Mouse (Mus musculus): ENCODE results near the gene Itgav. TPM values are rescaled to one million over a fixed set of nuclear protein-coding genes. Genes with fewer than 3 reads are reported as not detected.
A peak's percentile ranks its signal among the peaks of the same experiment; 100 is the strongest.

Itgav gene
- total and polyA plus RNA-seq, 3 experiments: 14.2 to 38.5 (median 32.9) TPM

DNA sequence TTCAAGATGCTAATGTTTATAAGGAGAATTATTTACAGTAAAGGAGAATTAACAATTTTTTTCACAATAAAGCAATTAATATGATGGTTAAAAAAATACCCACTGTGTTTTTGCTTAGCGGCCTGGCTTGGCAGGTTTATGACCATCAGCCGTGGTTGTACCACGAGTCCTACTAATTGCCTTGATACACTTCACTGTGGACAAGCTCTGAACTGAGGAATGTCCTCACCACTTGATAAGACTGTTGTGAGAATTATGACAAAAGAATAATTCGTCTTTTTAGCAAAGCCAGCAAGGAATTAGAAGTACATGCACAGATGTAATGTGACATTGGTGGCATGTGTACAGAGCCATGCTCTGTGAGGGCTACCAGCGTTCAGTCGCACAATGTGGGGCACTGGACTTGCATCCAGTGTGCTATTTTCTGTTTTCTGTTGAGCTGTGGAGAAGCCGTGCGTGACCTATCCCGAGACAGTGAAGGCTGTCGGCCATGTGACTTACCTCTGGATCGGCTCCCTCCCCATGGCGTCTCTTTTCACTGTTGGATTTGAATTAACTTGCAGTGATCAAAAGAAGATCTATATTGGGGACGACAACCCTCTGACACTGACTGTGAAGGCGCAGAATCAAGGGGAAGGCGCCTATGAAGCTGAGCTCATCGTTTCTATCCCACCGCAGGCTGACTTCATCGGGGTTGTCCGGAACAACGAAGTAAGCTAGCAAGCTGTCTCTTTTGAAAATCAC lies 67.3 kb downstream of the Itgav start:
- intact Hi-C loops (cut with DNase I): no loop called here
- no peak overlapping the region for H3K9ac ChIP-seq (ENCODE audit: low read depth, low read length)
- DNase-seq: no peak
- H3K36me3 ChIP-seq (ENCODE audit: control insufficient read depth, insufficient read depth, low read length): no peaks in the 10 kb centered on the region
- no peaks in the 10 kb centered on the region for H3K4me1 ChIP-seq (ENCODE audit: control insufficient read depth, insufficient read depth, low read length)
- TF ChIP-seq EP300 (IDR thresholded peaks at IDR 0.05; ENCODE audit: insufficient read depth, low read depth, low read length) (no peak), CTCF (IDR thresholded peaks at IDR 0.05) (no peak), POLR2A (IDR thresholded peaks at IDR 0.05; ENCODE audit: insufficient read depth, low read depth, low read length) (no peak)
- H3K27me3 ChIP-seq (ENCODE audit: control insufficient read depth, insufficient read depth, low read length): no peaks in the 10 kb centered on the region
- H3K4me3 ChIP-seq: no peak overlapping the region
- H3K27ac ChIP-seq: no peak overlapping the region
- WGBS: 91% methylated on average over 20 of the region's 20 CpGs
- no peaks in the 10 kb centered on the region for H3K79me2 ChIP-seq (replicated peaks; ENCODE audit: control insufficient read depth, insufficient read depth, low read length)

DNA sequence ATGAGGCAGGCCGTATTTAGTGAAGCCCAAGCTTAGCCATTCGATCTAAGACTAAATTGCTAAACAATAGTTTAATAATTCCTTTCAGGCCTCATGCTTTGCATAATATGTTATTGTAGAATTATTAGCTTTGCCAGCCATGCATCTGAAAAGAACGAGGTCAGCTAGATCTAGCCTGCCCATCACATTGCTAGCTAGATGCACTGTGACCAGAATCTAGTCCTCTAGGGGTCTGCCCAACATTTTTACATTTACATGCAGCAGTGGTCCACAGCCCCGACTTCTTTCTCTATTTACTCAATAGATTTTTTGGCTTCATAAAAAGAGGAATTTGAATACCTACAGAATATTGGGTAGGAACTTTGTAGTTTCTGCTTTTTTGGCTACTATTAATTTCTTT lies 67.9 kb downstream of the Itgav start:
- H3K9ac ChIP-seq (ENCODE audit: low read depth, low read length): no peak overlapping the region
- DNase-seq: no peak
- H3K79me2 ChIP-seq (replicated peaks; ENCODE audit: control insufficient read depth, insufficient read depth, low read length): no peaks in the 10 kb centered on the region
- H3K27ac ChIP-seq: no peak overlapping the region
- H3K27me3 ChIP-seq (ENCODE audit: control insufficient read depth, insufficient read depth, low read length): no peaks in the 10 kb centered on the region
- TF ChIP-seq CTCF (IDR thresholded peaks at IDR 0.05) (no peak), POLR2A (IDR thresholded peaks at IDR 0.05; ENCODE audit: insufficient read depth, low read depth, low read length) (no peak), EP300 (IDR thresholded peaks at IDR 0.05; ENCODE audit: insufficient read depth, low read depth, low read length) (no peak)
- no peak overlapping the region for H3K4me3 ChIP-seq
- H3K36me3 ChIP-seq (ENCODE audit: control insufficient read depth, insufficient read depth, low read length): no peaks in the 10 kb centered on the region
- intact Hi-C loops (cut with DNase I): no loop called here
- H3K4me1 ChIP-seq (ENCODE audit: control insufficient read depth, insufficient read depth, low read length): no peaks in the 10 kb centered on the region
- 93% methylated on average over 4 of the region's 4 CpGs for WGBS

DNA sequence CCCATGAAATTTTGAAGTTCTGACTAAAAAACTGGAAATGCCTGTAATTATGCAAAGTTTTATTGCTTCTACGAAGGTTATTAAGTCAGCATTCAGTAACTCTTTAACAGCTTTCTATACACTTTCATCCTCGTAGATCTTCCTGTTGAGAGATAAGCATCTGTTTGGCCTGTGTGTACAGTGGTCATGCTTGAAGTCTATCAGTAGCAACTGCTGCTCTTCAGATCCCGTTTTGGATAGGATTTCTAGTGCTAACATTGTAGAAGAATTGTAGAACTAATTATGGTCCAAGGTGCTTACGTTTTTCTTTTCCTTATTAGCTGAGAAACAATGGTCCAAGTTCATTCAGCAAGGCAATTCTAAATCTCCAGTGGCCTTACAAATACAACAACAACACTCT lies 71.6 kb downstream of the Itgav start:
- no peak overlapping the region for H3K4me3 ChIP-seq
- H3K27me3 ChIP-seq (ENCODE audit: control insufficient read depth, insufficient read depth, low read length): no peaks in the 10 kb centered on the region
- H3K36me3 ChIP-seq (ENCODE audit: control insufficient read depth, insufficient read depth, low read length): no peaks in the 10 kb centered on the region; the same call in 1 of the 2 replicates
- H3K27ac ChIP-seq: no peak overlapping the region
- 74% methylated on average over 4 of the region's 4 CpGs for WGBS
- H3K9ac ChIP-seq (ENCODE audit: low read depth, low read length): no peak overlapping the region
- H3K79me2 ChIP-seq (replicated peaks; ENCODE audit: control insufficient read depth, insufficient read depth, low read length): no peaks in the 10 kb centered on the region
- H3K4me1 ChIP-seq (ENCODE audit: control insufficient read depth, insufficient read depth, low read length): no peaks in the 10 kb centered on the region
- TF ChIP-seq CTCF (IDR thresholded peaks at IDR 0.05) (no peak), POLR2A (IDR thresholded peaks at IDR 0.05; ENCODE audit: insufficient read depth, low read depth, low read length) (no peak), EP300 (IDR thresholded peaks at IDR 0.05; ENCODE audit: insufficient read depth, low read depth, low read length) (no peak)
- no peak for DNase-seq
- intact Hi-C loops (cut with DNase I): no loop called here

DNA sequence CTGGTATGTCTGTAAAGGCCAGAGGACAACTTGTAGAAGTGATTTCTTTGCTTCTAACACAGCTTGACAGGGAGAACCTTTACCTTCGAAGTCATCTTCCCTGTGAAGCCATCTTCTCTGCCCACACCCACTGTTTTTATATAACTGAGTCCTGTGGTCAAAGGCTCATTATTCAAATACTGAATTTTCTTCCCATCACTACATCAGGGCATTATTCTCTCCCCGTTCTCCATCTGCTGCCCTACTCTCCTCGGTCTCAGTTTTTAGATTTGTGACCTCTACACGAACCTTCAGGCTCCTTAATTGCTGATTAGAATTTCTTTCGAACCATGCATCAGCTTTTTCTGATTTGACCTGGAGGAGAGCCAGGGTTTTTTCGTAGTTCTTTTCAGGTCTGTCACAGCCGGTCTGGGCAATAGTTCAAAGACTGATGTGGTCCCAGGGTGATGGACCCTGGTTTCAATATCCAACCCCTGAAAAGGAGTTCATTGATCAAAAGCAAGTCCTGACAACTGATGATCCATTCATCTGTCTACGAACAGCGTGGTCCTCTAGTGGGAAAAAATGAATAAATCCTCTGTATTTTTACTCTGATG lies 73.8 kb downstream of the Itgav start:
- Histone ChIP-seq H3K27me3 (ENCODE audit: control insufficient read depth, insufficient read depth, low read length) (no peaks in the 10 kb centered on the region), H3K9ac (ENCODE audit: low read depth, low read length) (no peak overlapping the region), H3K36me3 (ENCODE audit: control insufficient read depth, insufficient read depth, low read length) (no peaks in the 10 kb centered on the region; the same call in 1 of the 2 replicates), H3K79me2 (replicated peaks; ENCODE audit: control insufficient read depth, insufficient read depth, low read length) (no peaks in the 10 kb centered on the region), H3K4me3 (no peak overlapping the region), H3K27ac (no peak overlapping the region), H3K4me1 (ENCODE audit: control insufficient read depth, insufficient read depth, low read length) (no peaks in the 10 kb centered on the region)
- intact Hi-C loops (cut with DNase I): no loop called here
- no peak for TF ChIP-seq POLR2A (IDR thresholded peaks at IDR 0.05; ENCODE audit: insufficient read depth, low read depth, low read length)
- no peak for TF ChIP-seq CTCF (IDR thresholded peaks at IDR 0.05)
- no peak for TF ChIP-seq EP300 (IDR thresholded peaks at IDR 0.05; ENCODE audit: insufficient read depth, low read depth, low read length)
- DNase-seq: no peak
- WGBS: 83% methylated on average over 9 of the region's 9 CpGs

DNA sequence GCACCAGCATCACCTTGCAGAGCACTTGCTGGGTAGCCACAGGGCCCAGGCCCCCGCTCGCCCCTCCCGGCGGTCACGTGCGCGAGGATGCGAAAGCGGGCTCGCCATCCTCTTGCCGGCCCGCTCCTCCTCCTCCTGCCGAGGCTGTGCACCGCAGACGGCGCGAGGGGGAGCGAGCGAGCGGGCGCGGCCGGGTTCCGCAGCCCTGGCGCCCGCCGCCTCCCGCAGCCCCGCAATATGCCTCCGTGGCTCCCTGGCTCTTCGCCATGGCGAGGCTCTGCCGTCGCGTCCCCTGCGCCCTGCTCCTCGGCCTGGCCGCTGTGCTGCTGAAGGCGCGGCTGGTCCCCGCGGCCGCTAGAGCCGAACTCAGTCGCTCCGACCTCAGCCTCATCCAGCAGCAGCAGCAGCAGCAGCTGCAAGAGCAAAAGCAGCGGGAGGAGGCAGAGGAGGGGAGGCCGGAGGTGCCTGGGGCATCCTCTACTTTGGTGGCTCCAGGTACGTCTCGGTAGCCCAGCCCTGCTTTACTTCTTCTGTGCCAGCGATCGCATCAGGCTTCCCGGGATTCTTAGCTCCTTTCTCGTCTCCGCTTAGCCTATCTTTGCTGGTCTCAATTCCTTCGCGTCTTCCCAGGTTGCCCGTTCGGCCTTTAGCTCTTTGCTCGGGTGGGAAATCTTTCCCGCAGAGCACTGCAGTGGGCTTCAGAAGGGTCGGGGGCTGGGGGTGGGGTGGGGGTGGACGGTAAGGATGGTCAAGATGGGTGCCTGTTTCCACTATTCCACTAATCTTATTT lies 88.5 kb downstream of the Itgav start, which contains the start of gene Fam171b:
Gene Fam171b (plus strand): TSS at position 154 of the 790 bp plus-strand sequence.
- Histone ChIP-seq H3K4me1 (ENCODE audit: control insufficient read depth, insufficient read depth, low read length) (no peaks in the 10 kb centered on the region), H3K4me3 (peak within 1 kb of the TSS; percentile 71), H3K27me3 (ENCODE audit: control insufficient read depth, insufficient read depth, low read length) (peaks cover 4% of the 10 kb centered on the region; the same call in 1 of the 2 replicates), H3K9ac (ENCODE audit: low read depth, low read length) (peak within 1 kb of the TSS; percentile 78), H3K79me2 (replicated peaks; ENCODE audit: control insufficient read depth, insufficient read depth, low read length) (no peaks in the 10 kb centered on the region), H3K36me3 (ENCODE audit: control insufficient read depth, insufficient read depth, low read length) (no peaks in the 10 kb centered on the region), H3K27ac (peak within 1 kb of the TSS; percentile 24; the same call in 1 of the 2 replicates)
- peak; percentile 77 to 81 for DNase-seq
- under 1% methylated on average over 63 of the region's 63 CpGs for WGBS
- intact Hi-C loops (cut with DNase I): no loop called here
- TF ChIP-seq CTCF (IDR thresholded peaks at IDR 0.05) (peak; percentile 50), POLR2A (IDR thresholded peaks at IDR 0.05; ENCODE audit: insufficient read depth, low read depth, low read length) (no peak), EP300 (IDR thresholded peaks at IDR 0.05; ENCODE audit: insufficient read depth, low read depth, low read length) (no peak)

All from heart, adult 2 months (tissue).